Mouse (Mus musculus) myocyte (in vitro differentiated cells): ENCODE data around the gene Clec4e. TPM values are rescaled to one million over a fixed set of nuclear protein-coding genes. Genes with fewer than 3 reads are reported as not detected.
"Not testable (repeated sequence)": the region's sequence is repeated elsewhere in the genome, so short reads cannot be mapped to it uniquely, and the experiment has no call there.

Experiments
- H3K27me3 ChIP-seq: one replicate; pipeline ENCODE4 v1.6.1; 2011; ENCODE audit not compliant: control insufficient read depth, insufficient read depth, insufficient read length
- H3K36me3 ChIP-seq: one replicate; pipeline ENCODE4 v1.6.1; 2011; ENCODE audit not compliant: control insufficient read depth, insufficient read depth
- H3K4me2 ChIP-seq: one replicate; pipeline ENCODE4 v1.6.1; 2011; ENCODE audit warnings: low read depth, control low read depth
- H3K4me3 ChIP-seq: one replicate; pipeline ENCODE4 v1.5.1; 2011; ENCODE audit warnings: mild to moderate bottlenecking, control low read depth, moderate library complexity
- H3K79me2 ChIP-seq: one replicate; pipeline ENCODE4 v1.6.1; 2011; ENCODE audit not compliant: control insufficient read depth, insufficient read depth
- H3ac ChIP-seq: one replicate; pipeline ENCODE4 v1.6.1; 2011; ENCODE audit not compliant: control insufficient read depth, insufficient read length
- CEBPB ChIP-seq: IDR thresholded peaks from 2 replicates; pipeline ENCODE4 v1.6.1; 2011; ENCODE audit warnings: mild to moderate bottlenecking, moderate library complexity; ENCODE audit not compliant: poor library complexity, insufficient read depth, severe bottlenecking
- E2F4 ChIP-seq: IDR thresholded peaks from one replicate; pipeline ENCODE4 v1.6.1; 2011; ENCODE audit warnings: mild to moderate bottlenecking, control low read depth, moderate library complexity; ENCODE audit not compliant: insufficient read depth
- MAX ChIP-seq: IDR thresholded peaks from one replicate; pipeline ENCODE4 v1.6.1; 2011; ENCODE audit warnings: low read depth, mild to moderate bottlenecking, control low read depth
- MYOD1 ChIP-seq, 3 experiments: IDR thresholded peaks; one replicate each; pipeline ENCODE4 v1.6.1; 2011; ENCODE audit warnings: control low read depth in 2 of 3, low read depth in 2 of 3, mild to moderate bottlenecking in 2 of 3, moderate library complexity in 1 of 3; ENCODE audit not compliant: insufficient read length in 2 of 3, control insufficient read depth in 1 of 3
- MYOG ChIP-seq, 3 experiments: IDR thresholded peaks; one replicate each; pipeline ENCODE4 v1.6.1; 2011; ENCODE audit warnings: control low read depth in 2 of 3, low read depth in 2 of 3, mild to moderate bottlenecking in 2 of 3; ENCODE audit not compliant: insufficient read length in 2 of 3, control insufficient read depth in 1 of 3, insufficient read depth in 1 of 3
- POLR2A ChIP-seq: IDR thresholded peaks from one replicate; pipeline ENCODE4 v1.6.1; 2011; ENCODE audit warnings: low read depth, mild to moderate bottlenecking, control low read depth, moderate library complexity; ENCODE audit not compliant: insufficient read length
- POLR2AphosphoS2 ChIP-seq: IDR thresholded peaks from one replicate; pipeline ENCODE4 v1.6.1; 2011; ENCODE audit warnings: low read depth, control low read depth; ENCODE audit not compliant: insufficient read length
- REST ChIP-seq: IDR thresholded peaks from one replicate; pipeline ENCODE4 v1.6.1; 2011; ENCODE audit warnings: mild to moderate bottlenecking, control low read depth, moderate library complexity; ENCODE audit not compliant: insufficient read depth, insufficient read length
- SRF ChIP-seq: IDR thresholded peaks from one replicate; pipeline ENCODE4 v1.6.1; 2011; ENCODE audit warnings: low read depth; ENCODE audit not compliant: control insufficient read depth, insufficient read length
- TCF12 ChIP-seq: IDR thresholded peaks from one replicate; pipeline ENCODE4 v1.6.1; 2011; ENCODE audit warnings: mild to moderate bottlenecking, control low read depth; ENCODE audit not compliant: poor library complexity, insufficient read depth, severe bottlenecking
- TCF3 ChIP-seq: IDR thresholded peaks from one replicate; pipeline ENCODE4 v1.6.1; 2011; ENCODE audit warnings: low read depth, control low read depth; ENCODE audit not compliant: insufficient read length
- USF1 ChIP-seq: IDR thresholded peaks from one replicate; pipeline ENCODE4 v1.6.1; 2011; ENCODE audit warnings: low read depth, mild to moderate bottlenecking, control low read depth, moderate library complexity
- polyA plus RNA-seq: library from polyadenylated mRNA; unstranded; fragments of >200 nt; fragmentation: generic; extraction: Trizol; gene quantifications from one replicate; pipeline ENCODE4 v1.2.1, GENCODE M21; 2012; ENCODE audit warnings: missing spikeins

The Clec4e gene
- polyA plus RNA-seq, 1 experiment, result not detected

- no peak overlapping the region for H3K4me3 ChIP-seq
- H3K4me2 ChIP-seq, result no peak overlapping the region
- no peaks in the 10 kb centered on the region for H3K36me3 ChIP-seq
- H3ac ChIP-seq, result no peak overlapping the region
- H3K79me2 ChIP-seq, result no peaks in the 10 kb centered on the region
- TF ChIP-seq MAX (no peak), CEBPB (no peak), SRF (no peak), TCF3 (no peak), USF1 (no peak), POLR2A (no peak), MYOD1 (IDR thresholded peaks at IDR 0.05; ENCODE audit: control insufficient read depth in 1 of 3, insufficient read length in 2 of 3, low read depth in 2 of 3) (no peak), POLR2AphosphoS2 (no peak), REST (no peak), MYOG (IDR thresholded peaks at IDR 0.05; ENCODE audit: control insufficient read depth in 1 of 3, insufficient read depth in 1 of 3, insufficient read length in 2 of 3, low read depth in 2 of 3) (no peak), TCF12 (no peak)
- no peaks in the 10 kb centered on the region for H3K27me3 ChIP-seq
These were observed 29.6 kb downstream of the Clec4e start for GRCm38 (mm10) chr6:123259889-123260603.

- no peak overlapping the region for H3K4me3 ChIP-seq
- H3K36me3 ChIP-seq, result no peaks in the 10 kb centered on the region
- no peak overlapping the region for H3ac ChIP-seq
- no peak overlapping the region for H3K4me2 ChIP-seq
- TF ChIP-seq E2F4 (no peak), POLR2A (no peak), TCF3 (no peak), MYOD1 (IDR thresholded peaks at IDR 0.05; ENCODE audit: control insufficient read depth in 1 of 3, insufficient read length in 2 of 3, low read depth in 2 of 3) (no peak), REST (no peak), USF1 (no peak), TCF12 (no peak), MYOG (IDR thresholded peaks at IDR 0.05; ENCODE audit: control insufficient read depth in 1 of 3, insufficient read depth in 1 of 3, insufficient read length in 2 of 3, low read depth in 2 of 3) (no peak), SRF (no peak), CEBPB (no peak), MAX (no peak), POLR2AphosphoS2 (no peak)
- H3K79me2 ChIP-seq, result no peaks in the 10 kb centered on the region
- H3K27me3 ChIP-seq, result no peaks in the 10 kb centered on the region
These were observed 30.7 kb downstream of the Clec4e start for GRCm38 (mm10) chr6:123258946-123259345.

- Histone ChIP-seq H3K4me3 (no peak overlapping the region), H3K4me2 (no peak overlapping the region), H3K79me2 (no peaks in the 10 kb centered on the region), H3K27me3 (no peaks in the 10 kb centered on the region), H3ac (no peak overlapping the region), H3K36me3 (no peaks in the 10 kb centered on the region)
- TF ChIP-seq POLR2A, result no peak
- no peak for TF ChIP-seq TCF3
- no peak for TF ChIP-seq MAX
- TF ChIP-seq E2F4, result no peak
- TF ChIP-seq MYOG (IDR thresholded peaks at IDR 0.05; ENCODE audit: control insufficient read depth in 1 of 3, insufficient read depth in 1 of 3, insufficient read length in 2 of 3, low read depth in 2 of 3), result no peak
- TF ChIP-seq POLR2AphosphoS2, result no peak
- no peak for TF ChIP-seq CEBPB
- TF ChIP-seq SRF, result no peak
- TF ChIP-seq USF1, result no peak
- TF ChIP-seq TCF12, result no peak
- no peak for TF ChIP-seq MYOD1 (IDR thresholded peaks at IDR 0.05; ENCODE audit: control insufficient read depth in 1 of 3, insufficient read length in 2 of 3, low read depth in 2 of 3)
These were observed 36.9 kb downstream of the Clec4e start for GRCm38 (mm10) chr6:123252735-123253134.

GRCm38 (mm10) chr6:123248862-123249261 is 40.8 kb downstream of the Clec4e start:
- not testable (repeated sequence) for H3K79me2 ChIP-seq

GRCm38 (mm10) chr6:123244201-123244600 is 45.5 kb downstream of the Clec4e start:
- H3ac ChIP-seq, result no peak overlapping the region

More at GRCm38 (mm10) chr6:123248862-123249261, 40.8 kb downstream of the Clec4e start:
- H3ac ChIP-seq, H3K27me3 ChIP-seq, H3K4me2 ChIP-seq, H3K4me3 ChIP-seq, H3K36me3 ChIP-seq: not testable (repeated sequence)

More at GRCm38 (mm10) chr6:123244201-123244600, 45.5 kb downstream of the Clec4e start:
- no peaks in the 10 kb centered on the region for H3K36me3 ChIP-seq
- no peaks in the 10 kb centered on the region for H3K79me2 ChIP-seq
- TF ChIP-seq SRF, result no peak
- TF ChIP-seq MYOD1 (IDR thresholded peaks at IDR 0.05; ENCODE audit: control insufficient read depth in 1 of 3, insufficient read length in 2 of 3, low read depth in 2 of 3), result no peak
- no peak for TF ChIP-seq TCF12
- TF ChIP-seq USF1, result no peak
- TF ChIP-seq CEBPB, result no peak
- no peak for TF ChIP-seq MYOG (IDR thresholded peaks at IDR 0.05; ENCODE audit: control insufficient read depth in 1 of 3, insufficient read depth in 1 of 3, insufficient read length in 2 of 3, low read depth in 2 of 3)
- no peak for TF ChIP-seq POLR2A
- no peak for TF ChIP-seq MAX
- TF ChIP-seq REST, result no peak
- TF ChIP-seq TCF3, result no peak
- TF ChIP-seq E2F4, result no peak
- no peak for TF ChIP-seq POLR2AphosphoS2
- H3K4me3 ChIP-seq, result no peak overlapping the region
- no peak overlapping the region for H3K4me2 ChIP-seq
- no peaks in the 10 kb centered on the region for H3K27me3 ChIP-seq
